Mouse (Mus musculus) cerebellum, adult 9-10 months (tissue): ENCODE results near the gene Myrfl.

Experiments
- DNase-seq: peaks from one replicate; pipeline ENCODE4 v3.0.0; 2022

Myrfl gene

DNA sequence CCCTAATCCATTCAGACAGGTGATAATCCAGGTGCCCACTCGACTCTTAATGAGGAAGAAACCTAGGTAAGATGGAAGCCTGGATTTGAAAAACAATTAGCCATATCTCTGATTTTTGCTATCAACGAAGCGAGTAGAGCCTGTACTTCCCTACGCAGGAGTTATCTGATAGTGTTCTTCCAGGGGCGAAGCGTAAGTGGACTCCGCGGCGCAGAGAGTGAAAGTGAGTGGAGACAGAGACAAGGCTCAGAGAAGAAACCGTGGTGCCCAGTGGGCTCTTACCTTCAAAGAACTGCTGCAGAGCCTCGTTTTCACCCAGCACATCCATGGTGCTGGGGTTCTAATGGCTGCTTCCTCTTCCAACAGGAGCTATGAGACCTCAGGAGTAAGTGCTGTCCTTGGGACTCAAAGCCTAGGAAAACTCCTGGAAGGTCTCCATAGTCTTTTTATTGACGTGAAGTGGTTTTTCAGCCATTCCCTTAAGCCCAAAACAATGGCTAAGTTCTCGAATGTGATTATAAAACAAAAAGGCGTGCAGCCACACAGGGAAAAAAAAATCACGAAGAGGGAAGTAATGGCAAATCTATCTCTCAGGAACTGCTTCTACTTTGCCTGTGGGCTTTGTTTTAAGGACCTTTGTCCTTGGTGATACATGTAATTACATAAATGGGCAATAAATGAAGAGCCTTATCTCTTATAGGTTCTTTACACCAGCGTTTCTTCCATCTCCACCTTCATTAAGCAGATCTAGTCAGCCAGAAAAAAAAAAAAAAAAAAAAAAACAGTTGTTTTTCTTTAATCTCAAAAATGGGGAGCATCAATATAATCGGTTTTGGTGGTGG, at the start of gene Myrfl:
Gene Myrfl, minus strand, starts transcription at position 584 of the 842 bp plus-strand sequence.
- no peak for DNase-seq

DNA sequence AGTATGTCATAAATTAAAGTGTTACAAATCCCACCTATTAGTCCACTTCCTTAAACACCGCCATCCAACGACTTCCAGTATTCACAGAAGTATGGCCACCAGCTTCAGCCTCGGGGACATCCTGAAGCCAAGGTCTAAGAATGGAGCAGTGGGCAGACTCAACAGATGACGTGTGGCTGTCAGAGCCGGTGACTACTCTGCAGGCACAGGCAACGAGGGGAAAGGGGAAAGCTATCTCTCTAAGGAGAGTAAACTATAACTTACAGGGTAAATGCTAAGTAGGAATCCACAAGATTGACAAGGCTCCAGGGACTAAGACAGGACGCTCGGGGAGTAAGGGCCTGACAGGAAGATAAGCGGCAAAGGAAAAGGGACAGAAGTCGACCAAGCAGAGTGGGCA, 48.2 kb upstream of the Myrfl start:
- DNase-seq = no peak

DNA sequence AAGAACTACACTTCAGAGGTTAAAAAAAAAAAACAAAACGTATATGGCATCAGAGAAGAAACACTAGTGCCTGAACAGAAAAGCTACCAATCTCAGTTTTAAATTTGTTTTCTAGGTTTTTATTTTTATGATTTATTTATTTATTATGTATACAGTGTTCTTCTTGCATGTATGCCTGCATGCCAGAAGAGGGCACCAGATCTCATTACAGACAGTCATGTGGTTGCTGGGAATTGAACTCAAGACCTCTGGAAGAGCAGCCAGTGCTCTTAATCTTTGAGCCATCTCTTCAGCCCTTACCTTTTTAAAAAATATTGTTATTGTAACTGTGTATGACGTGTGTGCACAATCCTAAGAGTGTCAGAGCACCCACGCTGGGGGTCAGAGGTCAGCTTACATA, 47.4 kb upstream of the Myrfl start:
- DNase-seq = no peak

DNA sequence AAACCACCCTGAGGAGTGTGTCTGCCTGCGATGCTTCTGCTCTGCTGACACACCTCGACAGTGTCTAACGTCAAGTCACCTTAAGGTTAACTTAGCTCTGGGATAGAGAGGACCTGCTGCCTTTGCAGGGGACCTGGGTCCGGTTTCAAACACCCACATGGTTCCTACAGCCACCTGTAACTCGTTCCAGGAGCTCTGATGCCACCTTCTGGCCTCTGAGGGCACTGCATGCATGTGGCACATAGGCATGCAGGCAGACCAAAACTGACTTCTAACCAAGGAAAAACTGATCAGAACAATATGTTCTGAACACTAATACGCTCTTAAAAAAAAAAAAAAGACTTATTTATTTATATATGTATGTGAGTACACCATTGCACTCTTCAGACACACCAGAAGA, 46.3 kb upstream of the Myrfl start:
- no peak for DNase-seq

DNA sequence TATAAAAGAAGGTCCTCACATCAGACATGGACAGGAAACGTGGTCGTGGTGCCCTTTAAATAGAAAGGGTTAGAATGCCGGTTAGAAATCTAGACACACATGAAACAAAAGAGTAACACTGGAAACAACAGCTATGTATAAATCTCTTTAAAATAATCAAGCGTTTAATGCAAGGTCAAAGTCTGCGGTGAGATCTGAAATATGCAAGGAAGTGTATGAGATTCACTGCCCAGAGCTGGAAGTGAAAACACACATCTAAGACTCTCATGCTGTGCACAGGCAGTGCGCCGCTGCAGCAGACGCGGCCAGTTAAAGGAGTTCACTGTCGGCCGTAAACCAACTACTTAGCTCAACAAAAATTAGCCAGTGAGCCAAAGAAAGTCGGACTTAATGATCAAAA, 38.3 kb upstream of the Myrfl start:
- DNase-seq = no peak

DNA sequence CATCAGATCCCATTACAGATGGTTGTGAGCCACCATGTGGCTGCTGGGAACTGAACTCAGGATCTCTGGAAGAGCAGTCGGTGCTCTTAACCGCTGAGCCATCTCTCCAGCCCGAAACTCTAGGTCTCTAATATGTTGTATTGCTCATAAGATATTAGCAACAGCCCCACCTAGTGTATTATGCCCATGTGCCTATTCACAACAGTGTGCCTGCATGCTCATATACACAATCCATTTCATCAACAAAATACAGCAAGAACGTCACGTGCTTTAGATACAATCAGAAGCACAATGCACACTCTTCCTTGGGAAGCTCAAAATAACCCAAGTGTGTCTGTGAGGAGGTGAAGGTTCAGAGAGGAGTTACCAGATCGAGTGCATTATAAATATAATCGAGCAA, 37.1 kb upstream of the Myrfl start:
- DNase-seq = no peak

DNA sequence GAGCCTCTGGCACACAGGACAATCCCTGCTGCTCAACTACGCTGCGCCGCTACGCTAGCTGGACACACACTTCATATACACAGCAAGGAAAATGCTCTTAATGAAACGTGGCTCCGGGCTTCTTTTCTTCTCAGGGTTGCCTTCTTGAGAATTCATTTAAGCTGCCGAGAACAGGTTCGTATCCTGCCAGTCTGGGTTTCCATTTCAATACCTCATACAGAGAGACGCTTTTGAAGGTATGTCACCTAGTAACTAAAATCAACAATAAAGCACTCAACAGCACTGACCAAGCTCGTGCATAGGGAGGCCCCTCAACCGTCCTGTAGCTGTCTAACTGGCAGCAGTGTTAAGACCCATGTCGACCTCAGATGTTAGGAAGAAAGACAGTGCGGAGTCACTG, 35.7 kb upstream of the Myrfl start:
- DNase-seq = no peak

DNA sequence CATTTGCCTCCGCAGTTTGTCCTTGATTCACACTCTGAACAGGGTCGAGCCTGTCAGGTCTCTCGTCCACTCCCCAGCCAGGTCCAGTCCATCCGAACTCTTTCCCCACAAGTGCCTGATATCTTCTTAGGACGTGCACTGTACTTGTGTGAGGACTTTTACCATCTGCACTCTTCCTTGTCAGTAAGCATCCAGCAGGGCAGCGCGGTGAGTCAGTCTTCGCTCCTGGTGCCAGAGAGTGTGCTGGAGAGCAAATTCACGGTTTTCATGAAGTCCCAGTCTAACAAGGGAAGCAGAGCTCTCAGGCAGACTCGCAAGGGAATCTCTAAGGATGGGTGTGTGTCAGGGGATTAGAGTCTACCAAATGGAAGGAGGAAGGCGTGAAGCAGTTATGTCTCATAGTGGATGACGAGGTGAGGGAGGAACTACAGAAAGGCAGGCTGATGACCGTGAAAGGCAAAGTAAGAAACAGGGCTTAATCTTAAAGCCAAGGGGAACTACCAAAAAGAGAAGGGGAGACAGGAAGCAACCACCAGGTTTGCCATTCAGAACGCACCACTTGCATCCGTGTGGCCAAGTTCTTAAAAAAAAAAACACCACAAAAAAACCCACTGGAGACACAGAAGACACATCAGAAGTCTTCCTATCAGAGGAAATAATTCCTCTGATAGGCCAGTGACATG, 34.9 kb upstream of the Myrfl start:
- DNase-seq = no peak

DNA sequence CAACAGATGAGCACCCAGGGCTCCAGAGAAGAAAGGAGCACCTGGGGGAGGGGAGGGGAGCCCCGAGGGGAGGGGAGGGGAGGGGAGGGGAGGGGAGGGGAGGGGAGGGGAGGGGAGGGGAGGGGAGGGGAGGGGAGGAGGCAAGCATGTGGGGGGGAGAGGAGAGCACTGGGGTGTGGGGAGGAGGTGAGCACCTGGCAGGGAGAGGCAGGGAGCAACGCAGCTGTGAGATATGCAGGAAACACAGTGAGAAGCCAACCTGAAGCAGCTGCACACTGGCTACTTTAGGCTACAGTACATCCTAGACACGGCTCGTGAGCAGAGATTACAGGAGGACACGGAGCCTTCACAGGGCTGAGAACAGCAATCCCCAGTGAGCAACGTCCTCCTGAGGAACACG, 34.2 kb upstream of the Myrfl start:
- DNase-seq = no peak

DNA sequence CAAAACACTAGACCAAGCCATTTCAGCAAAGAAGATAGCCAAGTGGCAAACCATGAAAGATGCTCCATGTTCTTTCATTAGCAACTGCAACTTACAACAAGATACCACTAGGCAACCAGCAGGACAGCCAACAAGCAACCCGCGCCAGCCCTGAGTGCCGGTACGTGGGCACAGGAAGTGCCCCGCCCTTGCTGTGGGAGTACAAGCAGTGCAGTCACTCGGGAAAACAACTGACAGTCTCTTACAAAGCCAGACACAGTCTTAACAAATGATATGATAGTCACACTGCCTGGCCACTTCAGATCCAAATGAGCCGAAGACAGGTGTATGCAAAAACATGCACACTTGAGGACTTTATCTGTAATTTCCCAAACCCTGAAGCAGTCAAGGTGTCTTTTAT, 33.8 kb upstream of the Myrfl start:
- DNase-seq = no peak

DNA sequence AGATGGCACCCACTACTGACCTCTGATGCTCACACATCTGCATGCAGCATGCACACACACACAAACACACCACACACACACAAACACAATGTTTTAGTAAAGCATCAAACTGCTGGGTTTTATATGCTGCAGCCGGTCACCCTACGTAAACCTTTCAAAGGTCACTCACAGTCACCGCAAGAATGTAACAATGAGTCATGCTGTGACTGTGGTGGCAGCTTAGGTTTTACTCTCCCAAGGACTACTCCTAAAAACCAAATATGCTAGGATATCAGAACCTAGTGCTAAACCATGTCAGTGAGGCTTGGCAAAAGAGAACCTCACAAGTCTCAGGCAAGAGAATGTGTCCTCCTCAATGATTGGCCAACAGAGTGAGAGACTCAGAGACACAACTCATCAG, 32.1 kb upstream of the Myrfl start:
- no peak for DNase-seq

DNA sequence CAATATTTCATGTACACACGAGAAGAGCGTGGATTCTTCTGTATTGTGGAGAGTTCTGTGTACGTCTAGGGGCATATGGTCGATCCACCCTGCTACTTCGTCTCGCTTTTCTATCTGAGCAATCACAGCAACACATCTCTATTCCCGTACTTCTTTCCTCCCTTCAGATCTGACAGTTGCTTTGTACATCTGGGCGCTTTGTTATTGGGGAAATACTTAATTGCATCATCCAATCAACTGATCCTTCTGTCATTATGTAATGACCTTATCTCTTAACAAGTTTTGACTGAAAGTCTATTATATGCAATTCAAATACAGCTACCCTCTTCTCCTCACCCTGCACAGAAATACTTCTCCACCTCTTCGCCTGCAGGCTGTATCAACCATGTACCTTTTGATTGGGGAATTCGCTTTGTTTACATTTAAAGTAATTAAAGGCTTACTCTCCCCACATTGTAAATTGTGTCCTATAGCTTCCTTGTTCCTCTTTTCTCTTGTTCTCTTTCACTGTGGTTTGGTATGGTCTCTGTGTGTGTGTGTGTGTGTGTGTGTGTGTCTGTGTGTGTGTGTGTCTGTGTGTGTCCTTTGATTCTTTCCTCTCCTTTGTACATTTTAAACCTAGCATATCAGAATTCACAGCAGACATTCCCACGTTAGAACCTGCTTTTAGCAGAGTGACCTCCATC, 29.9 kb upstream of the Myrfl start:
- no peak for DNase-seq

DNA sequence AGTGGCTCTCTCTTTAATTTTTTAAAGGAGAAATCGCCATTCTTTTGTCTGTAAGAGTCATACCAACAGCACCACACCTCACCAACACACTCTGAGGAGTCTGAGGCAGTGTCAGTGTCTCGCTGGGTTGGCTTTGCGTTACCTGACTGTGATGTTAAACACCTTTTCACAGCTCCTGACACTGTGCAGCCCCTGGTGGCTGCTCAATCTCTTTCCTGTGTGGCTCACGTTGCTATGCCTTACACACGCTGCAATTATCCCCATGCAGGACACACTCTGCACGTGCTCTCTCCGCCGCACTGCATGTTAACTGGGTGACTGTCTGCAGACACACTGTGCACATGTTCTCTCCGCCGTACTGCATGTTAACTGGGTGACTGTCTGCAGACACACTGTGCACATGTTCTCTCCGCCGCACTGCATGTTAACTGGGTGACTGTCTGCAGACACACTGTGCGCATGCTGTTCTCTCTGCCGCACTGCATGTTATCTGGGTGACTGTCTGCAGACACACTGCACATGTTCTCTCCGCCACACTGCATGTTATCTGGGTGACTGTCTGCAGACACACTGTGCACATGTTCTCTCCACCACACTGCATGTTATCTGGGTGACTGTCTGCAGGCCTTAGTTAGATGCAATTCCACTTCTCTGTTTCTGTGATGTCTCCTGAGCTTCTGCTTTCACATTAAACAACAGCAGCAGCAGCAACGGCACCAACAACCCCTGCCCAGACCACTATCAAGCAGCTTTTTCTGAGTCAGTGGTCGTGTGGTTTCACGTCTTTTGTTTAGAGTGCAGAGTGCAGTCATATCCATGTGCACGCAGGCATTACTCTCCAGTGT, 27.2 kb upstream of the Myrfl start:
- no peak for DNase-seq

DNA sequence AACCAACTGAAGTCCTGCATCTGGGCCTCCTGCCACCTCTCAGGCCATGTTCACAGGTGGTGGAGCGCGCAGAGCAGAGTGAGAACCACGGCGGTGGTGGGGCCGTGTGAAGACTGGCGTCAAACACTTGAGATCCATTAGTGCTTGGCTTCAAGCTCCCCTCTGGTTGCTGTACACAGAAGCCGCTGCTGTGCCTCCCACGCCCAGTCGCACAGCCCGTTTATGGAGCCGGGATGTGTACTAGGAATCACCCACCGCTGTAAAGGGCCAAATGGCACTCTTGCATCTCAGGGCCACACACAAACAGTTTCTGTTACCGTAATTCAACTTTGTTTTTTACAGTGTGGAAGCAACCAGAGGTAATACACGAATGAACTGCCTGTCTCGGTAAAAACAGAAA, 25.4 kb upstream of the Myrfl start:
- no peak for DNase-seq

DNA sequence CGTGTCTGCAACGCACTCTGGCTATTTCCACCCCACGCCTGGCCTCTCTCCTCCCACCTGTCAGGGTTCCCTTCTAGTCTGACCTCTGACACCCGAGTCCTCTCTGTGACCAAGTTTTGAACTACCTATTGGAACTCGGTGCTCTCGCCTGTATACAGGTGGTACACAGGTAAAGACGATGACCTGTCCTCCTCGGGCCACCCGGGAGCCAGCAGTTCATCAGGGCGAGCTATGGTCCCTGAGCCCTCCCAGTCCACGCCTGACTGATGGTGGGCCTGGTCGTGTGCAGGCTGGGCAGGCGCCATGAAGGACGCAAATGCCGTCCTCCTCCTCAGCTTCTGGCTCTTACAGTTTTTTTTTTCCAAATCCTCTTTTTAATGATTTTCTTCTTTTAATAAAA, 24.7 kb upstream of the Myrfl start:
- DNase-seq = no peak

DNA sequence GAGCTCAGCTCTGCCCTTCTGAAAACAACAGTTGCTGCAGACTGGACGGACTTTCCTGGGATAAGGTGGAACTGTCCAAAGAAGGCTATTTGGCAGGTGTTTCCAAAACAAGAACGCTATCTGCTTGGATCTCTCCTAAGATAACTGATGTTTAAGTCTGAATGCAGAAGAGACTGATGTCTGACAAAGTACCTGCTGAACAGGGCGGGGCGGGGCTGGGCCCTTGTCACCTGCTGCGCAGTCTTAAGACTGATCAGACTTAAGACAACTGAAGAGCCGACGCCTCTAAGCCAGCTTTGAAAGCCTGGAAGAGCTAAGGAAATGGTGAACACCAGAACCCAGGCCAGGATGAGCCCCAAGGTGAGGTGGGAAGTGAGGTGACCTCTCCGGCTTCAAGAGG, 23.9 kb upstream of the Myrfl start:
- DNase-seq = no peak

DNA sequence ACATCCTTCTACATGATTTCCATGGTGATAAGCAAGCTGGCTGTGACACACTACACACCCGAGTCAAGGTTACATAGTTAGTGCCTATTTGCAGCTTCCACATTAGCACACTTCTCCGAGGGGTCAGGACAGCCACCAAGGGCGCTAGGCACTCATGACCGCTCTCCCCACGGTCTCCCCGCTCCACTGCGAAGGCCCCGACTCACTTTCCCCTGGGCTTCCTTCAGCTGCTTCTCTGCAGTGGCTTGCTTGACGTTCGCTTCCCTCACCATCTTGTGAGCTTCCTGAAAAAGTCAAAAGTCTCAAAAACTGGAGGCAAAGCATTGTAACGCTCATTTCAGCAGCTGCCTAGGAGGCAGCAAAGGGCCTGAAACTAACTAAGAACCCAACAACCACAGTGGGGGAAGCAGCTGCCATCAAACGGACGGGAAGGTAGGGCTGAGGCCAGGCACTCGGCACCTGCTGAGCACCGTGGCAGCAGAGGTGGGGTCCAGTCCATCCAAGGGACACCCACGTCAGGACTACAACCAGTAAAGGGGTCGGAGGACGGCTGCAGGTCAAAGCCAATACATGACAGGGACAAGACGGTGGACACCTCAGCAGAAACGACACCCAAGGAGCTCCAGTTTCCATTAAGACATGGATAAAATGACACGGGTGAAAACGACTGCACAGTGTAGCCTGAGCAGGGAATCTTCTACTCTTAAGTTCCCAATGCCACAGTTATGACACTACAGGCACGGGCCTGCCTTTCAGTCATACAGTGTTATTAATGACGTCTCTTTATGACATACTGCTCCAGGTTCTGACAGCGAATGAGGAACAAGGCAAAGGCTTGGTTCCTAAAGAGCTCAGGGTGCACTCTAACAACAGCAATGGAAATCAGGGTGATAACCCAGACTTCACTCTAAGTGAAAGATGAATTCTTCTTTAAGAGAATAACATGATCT, 22.9 kb upstream of the Myrfl start:
- no peak for DNase-seq

DNA sequence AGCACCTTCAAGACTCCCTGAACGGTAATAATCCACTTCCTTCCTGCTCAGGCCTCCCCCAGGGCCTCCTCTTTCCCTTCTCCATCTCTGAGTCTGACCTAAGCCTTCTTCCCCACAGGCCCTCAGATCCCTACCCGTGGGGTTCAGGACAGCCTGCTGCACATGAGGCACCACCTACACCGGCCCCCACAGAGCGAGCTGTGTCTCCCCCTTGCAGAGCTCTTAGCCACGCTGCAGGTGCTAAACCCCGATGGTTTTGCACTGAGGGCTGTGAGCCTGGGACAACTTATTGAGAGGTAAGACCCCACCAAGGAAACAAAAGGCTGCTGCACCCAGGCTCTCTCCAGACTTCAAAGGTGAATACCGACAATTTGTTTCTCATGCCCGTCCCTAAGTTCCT, 19.9 kb upstream of the Myrfl start:
- no peak for DNase-seq

DNA sequence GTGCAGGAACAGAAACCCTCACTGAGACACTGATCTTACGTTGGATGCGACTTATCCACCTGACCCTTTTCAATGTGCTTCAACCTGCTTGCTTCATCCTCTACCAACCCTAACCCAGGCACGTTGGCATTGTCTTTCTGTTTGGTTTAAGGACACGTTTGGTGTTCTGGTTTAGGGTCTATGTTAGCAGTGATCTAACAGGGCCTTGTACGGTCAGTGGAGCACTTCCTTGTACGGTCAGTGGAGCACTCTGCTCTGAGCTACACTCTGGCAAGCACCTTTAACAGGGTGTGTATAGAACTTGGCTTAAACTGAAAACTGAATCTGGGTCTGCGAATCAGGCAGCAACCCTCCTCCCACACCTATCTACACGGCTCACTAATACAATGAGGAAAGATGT, 18.6 kb upstream of the Myrfl start:
- no peak for DNase-seq

DNA sequence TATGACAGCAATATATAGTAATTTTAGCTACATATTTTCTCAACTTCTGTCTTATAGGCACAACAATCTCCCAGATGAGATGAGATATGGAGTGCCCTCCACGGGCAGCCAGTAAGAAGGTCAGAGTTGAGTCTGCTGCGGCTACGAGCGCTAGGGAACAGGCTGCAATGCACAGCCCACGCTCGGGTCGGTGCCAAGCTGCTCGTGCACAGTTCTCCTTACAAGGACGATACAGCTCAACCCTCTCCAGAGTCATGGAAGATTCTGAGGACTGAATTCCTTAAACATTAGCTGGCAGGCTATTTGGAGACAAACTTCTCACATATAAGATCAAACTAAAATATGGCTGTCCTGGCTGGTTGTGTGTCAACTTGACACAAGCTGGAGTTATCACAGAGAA, 17.9 kb upstream of the Myrfl start:
- DNase-seq = no peak

DNA sequence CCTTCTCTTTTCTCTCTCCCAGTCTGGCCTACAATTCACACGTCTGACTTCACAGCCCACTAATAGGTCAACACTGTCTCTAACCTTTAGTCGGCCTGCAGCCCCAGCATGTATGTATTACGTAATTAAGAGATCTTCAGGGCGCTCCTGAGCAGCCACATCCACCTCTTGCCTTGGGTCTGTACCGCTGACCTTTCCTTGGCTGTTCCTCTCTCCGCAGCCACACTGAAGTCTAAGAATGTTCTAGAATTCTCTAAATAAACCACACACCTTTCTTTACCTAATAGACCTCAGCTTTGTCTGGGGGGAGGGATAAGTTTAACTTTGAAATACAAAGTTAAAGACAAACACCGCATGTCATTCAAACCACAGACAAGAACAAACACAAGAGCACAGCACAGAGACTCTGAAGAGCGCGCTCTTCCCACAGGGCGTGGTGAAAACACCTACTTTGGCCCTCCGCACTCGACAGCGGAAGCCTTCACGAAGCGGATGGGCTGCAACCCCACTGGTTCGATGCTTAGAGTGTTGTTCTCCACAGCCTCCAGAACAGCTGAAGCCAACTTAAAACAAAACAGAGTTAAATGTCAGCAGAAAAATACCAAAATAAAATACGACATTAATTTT, 17.0 kb upstream of the Myrfl start:
- DNase-seq = no peak

DNA sequence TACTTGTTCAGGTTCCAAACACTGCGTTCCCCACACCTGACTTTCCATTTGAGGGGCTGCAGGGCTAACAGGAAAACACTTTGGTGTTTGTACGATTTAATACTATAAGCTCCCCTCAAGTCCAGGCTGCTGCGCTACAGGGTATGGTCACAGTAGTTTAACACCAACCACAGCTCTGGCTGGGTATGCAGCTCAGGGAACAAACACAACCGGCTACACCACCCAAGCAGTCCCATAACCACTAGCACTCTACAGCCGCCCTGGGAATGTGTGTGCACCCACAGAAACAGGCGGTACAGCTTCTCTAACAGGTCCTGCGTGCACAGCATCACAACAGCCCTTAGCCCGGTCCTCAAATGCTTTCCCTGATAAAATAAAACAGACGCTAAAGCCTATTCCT, 16.1 kb upstream of the Myrfl start:
- no peak for DNase-seq
